Mouse (Mus musculus): ENCODE results near the gene Gm20695.

DNA sequence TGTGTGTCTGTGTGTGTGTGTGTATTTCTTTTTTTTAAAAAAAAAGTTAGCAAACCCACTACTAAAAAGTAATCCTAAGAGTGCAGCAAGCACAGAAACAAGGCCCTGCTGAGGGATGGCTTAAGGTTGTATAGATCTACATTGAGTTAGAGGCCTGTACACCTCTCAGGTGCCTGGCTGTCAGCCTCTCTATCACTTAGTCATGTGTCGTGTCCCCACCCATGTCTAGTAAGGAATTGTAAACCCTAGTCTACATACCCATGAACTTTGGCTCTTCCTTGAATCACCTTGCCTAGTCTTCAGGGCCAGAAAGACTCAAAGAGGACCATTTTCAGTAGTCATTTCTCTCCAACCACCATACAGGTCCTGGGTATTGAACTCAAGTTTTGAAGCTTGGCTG, 12.1 kb downstream of the Gm20695 start:
- TF ChIP-seq CTCF (conservative IDR thresholded peaks at IDR 0.05; ENCODE audit: low read length) (no peak), POU5F1 (IDR thresholded peaks at IDR 0.05; ENCODE audit: borderline replicate concordance, low read length) (no peak)

Data from E14TG2a.4 (cell line).